Mouse (Mus musculus): ENCODE results near the gene Spib. TPM values are rescaled to one million over a fixed set of nuclear protein-coding genes. Genes with fewer than 3 reads are reported as not detected.

Gene Spib
- polyA plus RNA-seq, 1 experiment = 0.01 TPM

GRCm38 (mm10) chr7:44523056-44523455 lies 8.8 kb downstream of the Spib start:
- TF ChIP-seq MYOD1 (IDR thresholded peaks at IDR 0.05; ENCODE audit: control insufficient read depth, insufficient read length, low read depth) = no peak
- TF ChIP-seq MYOG (IDR thresholded peaks at IDR 0.05; ENCODE audit: control insufficient read depth, extremely low read depth, insufficient read length) = no peak
- TF ChIP-seq FOSL1 (IDR thresholded peaks at IDR 0.05; ENCODE audit: insufficient read depth, low read length, poor library complexity, severe bottlenecking) = no peak
- no peak overlapping the region for H3ac ChIP-seq (ENCODE audit: control insufficient read depth, insufficient read length, low read depth)
- H3K79me3 ChIP-seq (ENCODE audit: low read depth) = no peaks in the 10 kb centered on the region
- H3K36me3 ChIP-seq (ENCODE audit: control insufficient read depth, insufficient read depth) = no peaks in the 10 kb centered on the region
- no peaks in the 10 kb centered on the region for H3K79me2 ChIP-seq (ENCODE audit: control insufficient read depth, insufficient read depth)
- peaks cover 18% of the 10 kb centered on the region for H3K27me3 ChIP-seq (ENCODE audit: control insufficient read depth, insufficient read depth, insufficient read length)
- no peak overlapping the region for H3K4me3 ChIP-seq (ENCODE audit: insufficient read depth, poor library complexity, severe bottlenecking)

- no peak for TF ChIP-seq FOSL1 (IDR thresholded peaks at IDR 0.05; ENCODE audit: insufficient read depth, low read length, poor library complexity, severe bottlenecking)
- TF ChIP-seq CTCF (IDR thresholded peaks at IDR 0.05; ENCODE audit: control insufficient read depth, insufficient read depth, insufficient read length) = peak; percentile 62
- TF ChIP-seq CEBPB (IDR thresholded peaks at IDR 0.05; ENCODE audit: low read depth) = no peak
- TF ChIP-seq MYOG (IDR thresholded peaks at IDR 0.05; ENCODE audit: control insufficient read depth, extremely low read depth, insufficient read length) = no peak
- TF ChIP-seq MYOD1 (IDR thresholded peaks at IDR 0.05; ENCODE audit: control insufficient read depth, insufficient read length, low read depth) = no peak
- no peak for TF ChIP-seq USF1 (IDR thresholded peaks at IDR 0.05; ENCODE audit: low read depth)
- Histone ChIP-seq H3K4me3 (ENCODE audit: insufficient read depth, poor library complexity, severe bottlenecking) (no peak overlapping the region), H3K27me3 (ENCODE audit: control insufficient read depth, insufficient read depth, insufficient read length) (peaks cover 27% of the 10 kb centered on the region), H3ac (ENCODE audit: control insufficient read depth, insufficient read length, low read depth) (no peak overlapping the region), H3K36me3 (ENCODE audit: control insufficient read depth, insufficient read depth) (no peaks in the 10 kb centered on the region), H3K79me2 (ENCODE audit: control insufficient read depth, insufficient read depth) (no peaks in the 10 kb centered on the region), H3K79me3 (ENCODE audit: low read depth) (no peaks in the 10 kb centered on the region)
Measured at GRCm38 (mm10) chr7:44521710-44522109, 10.2 kb downstream of the Spib start.

GRCm38 (mm10) chr7:44520990-44521389 lies 10.9 kb downstream of the Spib start:
- Histone ChIP-seq H3K79me2 (ENCODE audit: control insufficient read depth, insufficient read depth) (no peaks in the 10 kb centered on the region), H3ac (ENCODE audit: control insufficient read depth, insufficient read length, low read depth) (no peak overlapping the region), H3K27me3 (ENCODE audit: control insufficient read depth, insufficient read depth, insufficient read length) (peaks cover 30% of the 10 kb centered on the region), H3K79me3 (ENCODE audit: low read depth) (no peaks in the 10 kb centered on the region), H3K36me3 (ENCODE audit: control insufficient read depth, insufficient read depth) (no peaks in the 10 kb centered on the region), H3K4me3 (ENCODE audit: insufficient read depth, poor library complexity, severe bottlenecking) (no peak overlapping the region)
- TF ChIP-seq FOSL1 (IDR thresholded peaks at IDR 0.05; ENCODE audit: insufficient read depth, low read length, poor library complexity, severe bottlenecking) (no peak), CTCF (IDR thresholded peaks at IDR 0.05; ENCODE audit: control insufficient read depth, insufficient read depth, insufficient read length) (no peak), USF1 (IDR thresholded peaks at IDR 0.05; ENCODE audit: low read depth) (no peak), CEBPB (IDR thresholded peaks at IDR 0.05; ENCODE audit: low read depth) (no peak), MAX (IDR thresholded peaks at IDR 0.05) (no peak), MYOD1 (IDR thresholded peaks at IDR 0.05; ENCODE audit: control insufficient read depth, insufficient read length, low read depth) (no peak), MYOG (IDR thresholded peaks at IDR 0.05; ENCODE audit: control insufficient read depth, extremely low read depth, insufficient read length) (no peak)

GRCm38 (mm10) chr7:44519240-44519913 lies 12.5 kb downstream of the Spib start:
- no peaks in the 10 kb centered on the region for H3K36me3 ChIP-seq (ENCODE audit: control insufficient read depth, insufficient read depth)
- peaks cover 37% of the 10 kb centered on the region for H3K27me3 ChIP-seq (ENCODE audit: control insufficient read depth, insufficient read depth, insufficient read length)
- H3K79me3 ChIP-seq (ENCODE audit: low read depth) = no peaks in the 10 kb centered on the region
- no peaks in the 10 kb centered on the region for H3K79me2 ChIP-seq (ENCODE audit: control insufficient read depth, insufficient read depth)
- TF ChIP-seq MYOG (IDR thresholded peaks at IDR 0.05; ENCODE audit: control insufficient read depth, extremely low read depth, insufficient read length) = no peak
- TF ChIP-seq CEBPB (IDR thresholded peaks at IDR 0.05; ENCODE audit: low read depth) = no peak
- TF ChIP-seq MYOD1 (IDR thresholded peaks at IDR 0.05; ENCODE audit: control insufficient read depth, insufficient read length, low read depth) = no peak
- no peak for TF ChIP-seq USF1 (IDR thresholded peaks at IDR 0.05; ENCODE audit: low read depth)
- no peak for TF ChIP-seq FOSL1 (IDR thresholded peaks at IDR 0.05; ENCODE audit: insufficient read depth, low read length, poor library complexity, severe bottlenecking)
- TF ChIP-seq CTCF (IDR thresholded peaks at IDR 0.05; ENCODE audit: control insufficient read depth, insufficient read depth, insufficient read length) = no peak
- no peak for TF ChIP-seq MAX (IDR thresholded peaks at IDR 0.05)
- H3ac ChIP-seq (ENCODE audit: control insufficient read depth, insufficient read length, low read depth) = no peak overlapping the region
- H3K4me3 ChIP-seq (ENCODE audit: insufficient read depth, poor library complexity, severe bottlenecking) = no peak overlapping the region

- TF ChIP-seq MAX (IDR thresholded peaks at IDR 0.05) (no peak), MYOG (IDR thresholded peaks at IDR 0.05; ENCODE audit: control insufficient read depth, extremely low read depth, insufficient read length) (no peak), CTCF (IDR thresholded peaks at IDR 0.05; ENCODE audit: control insufficient read depth, insufficient read depth, insufficient read length) (no peak), FOSL1 (IDR thresholded peaks at IDR 0.05; ENCODE audit: insufficient read depth, low read length, poor library complexity, severe bottlenecking) (no peak), USF1 (IDR thresholded peaks at IDR 0.05; ENCODE audit: low read depth) (no peak)
- Histone ChIP-seq H3ac (ENCODE audit: control insufficient read depth, insufficient read length, low read depth) (no peak overlapping the region), H3K79me3 (ENCODE audit: low read depth) (no peaks in the 10 kb centered on the region), H3K36me3 (ENCODE audit: control insufficient read depth, insufficient read depth) (no peaks in the 10 kb centered on the region), H3K4me3 (ENCODE audit: insufficient read depth, poor library complexity, severe bottlenecking) (no peak overlapping the region), H3K79me2 (ENCODE audit: control insufficient read depth, insufficient read depth) (no peaks in the 10 kb centered on the region), H3K27me3 (ENCODE audit: control insufficient read depth, insufficient read depth, insufficient read length) (peaks cover 40% of the 10 kb centered on the region)
Measured at GRCm38 (mm10) chr7:44507491-44507890, 24.4 kb downstream of the Spib start.

Measured in C2C12 (cell line).